Mouse (Mus musculus): ENCODE results near the gene Wars2.

The Wars2 gene

DNA sequence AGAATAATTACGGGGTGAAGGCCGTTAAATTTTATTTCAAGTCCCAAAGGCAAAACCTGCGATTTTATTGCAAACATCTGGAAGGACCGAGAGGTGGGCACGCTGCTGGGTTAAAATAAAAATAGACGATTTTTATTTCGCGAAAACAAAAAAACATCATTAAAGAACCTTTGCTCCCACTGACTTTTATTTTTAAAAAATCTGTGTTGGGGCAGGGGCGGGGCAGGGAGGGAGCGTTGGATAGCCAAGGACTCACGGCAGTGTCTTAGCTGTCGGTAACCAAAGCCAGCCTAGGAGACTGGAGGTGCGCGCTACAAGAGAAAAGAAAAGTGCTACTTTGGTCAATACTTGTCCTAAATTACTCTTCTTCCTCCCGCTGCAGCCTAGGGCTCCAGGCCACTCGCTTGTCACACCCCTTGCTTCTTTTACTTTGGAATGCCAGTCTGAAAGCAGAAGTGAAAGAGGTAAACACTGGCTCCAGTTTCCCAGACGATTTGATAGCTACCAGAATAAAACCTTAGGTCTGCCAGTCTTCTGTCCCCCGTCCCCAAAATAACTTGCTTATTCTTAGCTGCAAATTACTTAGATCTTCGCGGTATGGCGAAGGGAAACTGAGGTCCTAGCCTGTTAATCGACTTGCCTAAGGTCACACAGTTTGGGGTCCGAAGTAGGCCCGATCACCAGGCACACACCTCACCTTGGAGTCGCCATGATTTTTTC is 108.1 kb downstream of the Wars2 start:
- DNase-seq, result no peak

DNA sequence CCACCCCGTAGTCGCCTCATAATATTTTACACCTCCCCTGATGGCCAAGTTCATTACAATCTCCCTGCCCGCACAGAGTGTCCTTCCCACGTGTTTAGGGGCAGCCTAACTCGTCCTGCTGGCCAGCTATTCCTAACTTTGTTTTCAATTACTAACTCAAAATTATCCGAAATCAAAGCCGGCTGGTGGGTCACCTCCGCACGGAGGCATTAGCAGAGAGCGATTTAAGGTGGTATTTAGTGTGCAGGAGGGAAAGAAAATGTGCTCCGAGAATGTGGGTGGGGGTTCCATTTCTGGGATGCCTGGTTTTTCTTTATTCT is 108.6 kb downstream of the Wars2 start:
- no peak for DNase-seq

DNA sequence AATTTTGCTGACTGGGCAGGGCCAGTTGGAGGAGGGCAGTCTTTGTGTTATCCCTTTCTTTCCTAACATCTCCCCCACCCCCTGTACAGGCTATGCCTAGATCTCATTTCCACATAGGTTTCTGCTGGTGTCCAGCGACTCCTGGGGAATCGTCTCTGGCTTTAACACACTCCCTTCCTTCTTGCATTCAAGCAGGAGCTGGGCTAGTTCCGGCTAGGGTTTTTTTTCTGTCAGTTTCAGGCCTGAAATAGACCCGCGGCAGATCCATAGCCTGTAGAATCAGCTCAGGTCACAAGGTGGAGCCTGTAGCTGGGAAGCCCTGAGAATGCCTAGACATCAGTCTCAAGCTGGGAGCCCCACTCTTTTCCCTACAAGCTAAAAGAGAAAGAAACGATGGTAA is 109.0 kb downstream of the Wars2 start:
- no peak for DNase-seq

DNA sequence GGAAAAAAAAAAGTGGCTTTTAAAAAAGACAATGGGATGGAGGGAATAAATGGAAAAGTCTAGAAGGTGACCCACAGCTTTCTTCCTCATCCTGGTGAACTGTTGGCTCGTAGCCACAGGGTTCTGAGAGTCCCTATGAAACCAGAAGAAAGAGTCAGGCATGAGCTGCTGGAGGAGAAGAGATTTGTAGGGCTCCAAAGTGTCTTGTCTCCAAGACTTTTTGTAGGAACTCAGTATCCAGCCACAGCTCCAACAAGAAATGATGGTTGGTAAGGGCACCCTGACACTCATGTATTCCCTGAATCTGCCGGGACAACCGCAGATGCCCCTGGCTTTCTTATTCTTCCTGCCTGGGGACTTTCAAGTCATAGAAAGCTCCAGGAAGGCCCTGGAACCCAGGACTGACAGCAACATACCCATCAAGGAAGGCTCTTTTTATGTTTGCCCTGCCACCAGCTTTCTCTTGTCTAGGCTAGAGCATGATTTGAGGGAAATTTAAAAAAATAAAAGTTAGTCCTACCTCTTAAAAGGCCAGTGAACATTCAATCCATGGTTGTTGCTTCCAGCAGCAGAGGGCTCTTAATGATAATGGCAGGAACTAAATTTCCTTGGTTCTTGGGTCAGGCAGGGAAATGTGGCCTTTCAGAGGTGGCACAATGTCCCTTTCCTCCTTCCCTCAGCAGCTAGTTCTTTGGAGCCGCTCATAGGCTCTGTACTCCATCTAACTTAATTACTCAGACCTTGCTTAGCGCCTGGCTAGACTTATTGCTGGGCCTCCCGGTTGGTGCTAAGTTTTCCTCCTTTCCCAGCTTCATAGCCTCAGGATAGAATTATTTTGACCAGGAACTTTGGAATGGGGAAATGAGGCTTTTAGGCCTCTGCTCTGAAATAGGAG is 110.7 kb downstream of the Wars2 start:
- DNase-seq, result no peak

DNA sequence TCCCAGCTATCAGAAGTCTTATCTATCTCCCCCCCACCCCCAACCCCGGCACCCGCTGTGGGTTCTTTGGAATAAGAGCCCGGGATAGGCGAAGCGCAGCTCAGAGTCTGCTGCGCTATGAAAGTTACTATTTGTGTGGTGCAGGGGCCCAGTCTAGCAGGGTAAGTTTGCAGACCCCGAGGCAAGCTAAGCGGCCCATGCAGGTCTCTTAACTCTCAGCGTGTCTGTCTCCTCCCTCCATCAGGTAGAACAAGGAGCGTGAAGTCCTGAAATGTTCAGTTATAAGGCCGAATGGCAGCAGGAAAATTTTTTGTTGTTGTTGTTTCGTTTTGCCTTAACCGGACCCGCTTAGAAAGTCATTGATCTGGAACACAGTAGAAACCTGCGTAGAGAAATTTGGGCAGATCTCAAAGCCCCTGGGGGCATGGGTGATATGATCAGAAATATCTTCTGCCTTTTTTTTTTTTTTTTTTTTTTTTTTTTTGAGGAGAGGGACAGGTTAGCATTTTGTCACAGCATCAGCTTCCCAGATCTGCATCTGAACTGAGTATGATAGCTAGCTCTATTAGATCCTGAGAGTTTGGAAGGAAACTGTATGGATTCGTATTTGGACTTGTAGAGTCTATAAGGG is 111.7 kb downstream of the Wars2 start:
- DNase-seq, result no peak

DNA sequence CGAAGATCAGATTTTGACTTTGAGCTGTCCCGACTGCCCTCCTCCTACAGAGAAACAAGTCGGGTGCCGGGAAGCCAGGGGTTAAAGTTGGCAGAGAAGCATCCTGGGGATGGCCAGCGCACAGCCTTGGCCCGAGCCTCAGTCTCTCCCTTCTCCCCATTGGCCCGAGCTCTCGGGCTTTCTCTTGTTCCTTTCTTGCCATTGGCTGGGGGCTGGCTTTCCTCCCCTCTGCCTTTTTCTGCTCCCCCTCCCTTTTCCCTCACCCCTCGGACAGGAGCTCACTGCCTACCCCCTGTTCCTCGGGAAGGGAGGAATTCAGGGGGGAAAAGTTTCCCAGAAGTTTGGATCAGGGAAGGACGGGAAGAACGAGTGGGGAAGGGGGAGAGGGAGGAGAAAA is 112.2 kb downstream of the Wars2 start:
- no peak for DNase-seq

DNA sequence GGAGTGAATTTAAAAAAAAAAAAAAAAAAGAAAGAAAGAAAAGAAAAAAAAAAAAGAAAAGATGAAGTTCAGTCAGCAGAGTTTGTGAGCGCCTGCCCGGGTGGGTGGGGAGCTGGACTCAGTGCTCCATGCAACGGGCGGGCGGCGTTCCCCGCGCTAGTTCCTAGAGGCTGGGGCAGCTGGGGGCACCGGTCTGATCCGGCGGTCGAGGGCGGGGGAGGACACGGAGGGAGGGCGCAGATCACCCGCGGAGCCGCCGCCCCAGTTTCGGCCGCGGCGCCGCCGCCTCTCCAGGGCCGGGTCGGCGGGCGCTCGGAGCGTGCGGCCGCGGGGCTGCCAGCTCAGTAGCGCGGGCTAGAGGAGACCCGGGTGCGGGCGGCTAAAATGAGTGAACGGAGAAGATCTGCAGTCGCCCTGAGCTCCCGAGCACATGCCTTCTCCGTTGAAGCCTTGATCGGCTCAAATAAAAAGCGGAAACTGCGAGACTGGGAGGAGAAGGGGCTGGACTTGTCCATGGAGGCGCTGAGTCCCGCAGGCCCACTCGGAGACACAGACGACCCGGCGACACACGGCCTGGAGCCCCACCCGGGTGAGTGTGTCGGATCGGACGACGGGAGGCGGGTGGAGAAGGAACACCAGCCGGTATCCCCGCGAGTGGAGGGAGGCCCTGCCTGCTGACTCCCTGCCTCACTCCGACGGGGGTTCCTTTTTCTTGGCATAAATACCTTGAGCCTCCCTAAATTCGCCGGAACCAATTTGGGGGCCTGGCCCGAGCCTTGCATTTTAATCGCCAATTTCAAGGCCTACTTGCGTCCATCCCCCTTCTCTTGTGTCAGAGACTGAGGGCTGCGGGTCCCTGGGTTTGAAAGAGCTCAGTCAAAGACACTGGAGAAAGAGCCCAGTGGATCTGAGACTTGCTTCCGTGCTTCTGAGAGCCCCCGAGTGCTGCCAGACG is 112.9 kb downstream of the Wars2 start:
- DNase-seq, result no peak

DNA sequence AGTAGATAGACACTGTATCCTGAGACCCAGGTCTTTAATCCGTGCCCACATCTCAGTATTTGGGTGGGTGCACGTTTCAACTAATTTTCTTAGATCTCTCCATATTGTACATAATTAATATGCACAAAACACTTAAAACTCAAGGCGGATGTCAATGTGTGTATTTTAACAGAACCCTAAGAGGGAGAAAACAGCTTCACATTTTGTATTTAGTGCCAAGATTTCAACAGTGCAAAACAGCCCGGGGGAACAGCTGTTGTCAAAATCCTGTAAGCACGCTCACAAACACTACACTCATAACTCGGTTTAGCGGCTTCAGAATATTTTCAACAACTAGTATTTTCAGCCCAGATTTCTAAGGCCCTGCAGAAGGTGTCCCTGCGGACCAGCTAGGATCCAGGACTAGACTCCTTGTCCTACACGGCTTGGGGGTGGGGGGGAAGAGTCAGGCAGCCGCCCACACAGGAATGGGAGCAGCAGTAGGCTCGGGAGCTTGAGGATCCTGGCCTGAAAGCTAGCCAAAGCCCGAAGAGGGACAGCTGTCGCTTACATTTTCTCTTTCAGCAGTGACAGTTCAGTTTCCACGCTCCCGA is 113.8 kb downstream of the Wars2 start:
- no peak for DNase-seq

DNA sequence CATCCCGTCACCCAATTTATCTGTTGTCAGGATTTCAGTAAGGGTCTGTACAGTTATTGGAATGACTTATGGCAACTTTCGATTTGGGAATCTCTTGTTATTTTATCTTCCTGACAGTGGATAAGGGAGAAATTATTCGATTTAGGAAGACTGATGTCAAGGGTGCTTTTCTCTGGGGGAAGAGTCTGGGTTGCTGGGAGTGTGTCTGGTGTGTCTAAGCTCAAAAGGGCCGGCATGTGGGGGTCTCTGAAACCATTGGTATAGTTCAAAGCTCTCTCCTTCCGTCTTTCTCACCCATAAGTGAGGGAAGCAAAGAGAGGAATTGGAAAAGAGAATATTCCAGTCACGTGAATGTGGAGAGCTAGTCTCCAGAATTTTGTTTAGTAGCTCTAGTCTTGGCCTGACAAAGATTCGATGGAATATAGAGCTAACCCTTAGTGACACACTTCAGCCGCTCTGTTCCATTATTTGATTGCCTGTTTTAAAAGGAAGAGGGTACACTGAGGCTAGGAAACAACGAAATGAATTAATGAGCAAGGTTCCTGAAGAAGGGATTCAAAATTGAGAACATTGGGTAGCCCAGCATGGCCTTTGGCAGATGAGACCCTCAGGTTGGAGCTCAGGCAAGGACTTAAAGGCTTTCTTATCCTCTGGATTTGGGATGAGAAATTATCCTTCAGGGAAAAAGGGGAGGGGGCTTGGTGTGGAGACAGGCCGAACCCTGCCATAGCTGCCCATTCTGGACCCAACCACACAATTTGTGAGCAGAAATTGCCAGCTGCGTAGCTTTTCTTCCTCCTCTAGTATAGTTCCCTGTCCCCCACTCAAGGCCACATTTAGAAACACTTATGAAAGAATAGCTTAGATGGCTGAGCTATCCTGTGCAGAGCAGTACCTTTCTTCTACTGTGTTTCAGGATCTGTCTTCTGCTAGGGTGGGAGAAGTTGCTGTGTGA is 114.8 kb downstream of the Wars2 start:
- no peak for DNase-seq

DNA sequence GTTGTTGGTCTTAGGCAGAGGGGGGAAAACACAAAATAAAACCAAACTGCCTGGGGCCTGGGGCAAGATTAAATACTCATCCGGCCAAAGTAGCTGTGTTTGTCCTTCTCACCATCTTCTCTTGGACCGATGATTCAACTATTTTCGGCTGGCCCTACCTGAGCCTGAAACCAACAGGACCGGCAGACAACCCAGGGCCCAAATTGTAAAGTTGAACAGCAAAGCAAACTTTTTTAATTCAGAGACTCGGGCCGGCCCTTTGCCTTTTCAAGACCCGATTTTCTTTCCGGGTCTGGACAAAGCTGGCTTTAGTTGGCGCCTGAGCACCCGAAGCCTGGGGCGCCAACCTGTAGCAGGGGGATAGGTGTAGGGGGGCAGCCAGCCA is 115.5 kb downstream of the Wars2 start:
- no peak for DNase-seq

DNA sequence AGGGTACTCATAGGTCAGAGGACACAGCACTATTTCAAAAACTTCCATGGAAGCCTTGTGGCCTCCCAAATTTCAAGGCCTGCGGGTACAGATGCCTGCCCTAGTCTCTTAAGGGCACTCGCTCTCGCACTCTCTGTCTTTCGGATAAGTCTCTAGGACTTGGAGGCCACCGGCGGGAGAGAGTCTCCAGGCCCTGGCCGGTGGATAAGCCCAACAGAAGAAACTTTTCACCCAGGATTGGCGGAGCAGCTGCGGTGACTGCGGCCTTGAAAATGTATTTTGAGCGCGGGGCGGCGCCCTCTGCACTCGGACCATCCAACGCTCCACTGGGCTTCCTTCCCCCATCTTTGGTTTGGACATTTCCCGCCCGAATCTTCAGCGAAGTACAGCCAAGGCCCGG is 115.9 kb downstream of the Wars2 start:
- DNase-seq, result no peak

DNA sequence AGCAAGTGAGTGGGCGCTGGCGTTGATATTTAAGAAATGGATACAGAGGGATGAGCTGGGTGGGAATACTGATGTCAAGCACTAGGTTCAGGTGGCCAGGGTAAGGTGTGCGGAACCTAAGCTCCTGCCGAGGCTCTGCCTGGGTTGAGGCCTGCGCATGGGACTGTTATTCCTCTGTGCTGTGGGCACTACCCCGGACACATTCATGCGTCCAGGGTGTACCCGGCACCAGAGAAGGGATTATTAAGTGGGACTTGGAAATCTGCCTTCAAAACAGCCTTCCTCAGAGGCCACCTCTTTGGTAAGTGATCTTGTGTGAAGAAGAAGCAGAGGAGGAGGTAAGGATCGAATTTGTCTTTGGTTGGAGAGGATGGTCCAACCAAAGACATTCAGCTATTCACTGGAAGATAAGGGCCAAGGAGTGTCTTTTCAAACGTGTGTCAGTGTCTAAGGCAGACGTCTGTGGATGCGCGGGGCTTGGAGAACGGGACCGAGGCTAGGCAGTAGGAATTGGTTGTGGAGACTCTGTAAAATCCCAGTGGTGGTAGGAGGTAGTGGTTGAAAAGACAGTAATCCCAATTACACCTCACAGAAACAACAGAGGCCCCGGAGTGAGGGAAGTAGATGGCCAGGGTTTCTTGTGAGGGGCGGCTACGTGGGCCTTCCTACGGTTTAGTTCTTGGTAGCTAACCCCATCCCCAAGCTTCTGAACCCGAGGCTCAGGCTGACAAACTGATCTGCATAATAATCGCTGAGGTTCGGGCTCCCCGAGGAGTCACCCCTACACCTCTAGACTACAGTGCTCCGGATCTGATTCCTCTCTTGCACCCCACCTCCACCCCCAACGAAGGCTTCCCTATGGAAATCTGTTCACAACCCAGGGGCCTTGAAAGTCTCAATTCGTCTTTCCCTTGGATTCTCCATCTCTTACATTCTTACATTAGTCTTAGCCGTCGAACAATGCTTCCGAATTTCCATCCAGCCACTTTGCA is 117.0 kb downstream of the Wars2 start:
- DNase-seq, result no peak

DNA sequence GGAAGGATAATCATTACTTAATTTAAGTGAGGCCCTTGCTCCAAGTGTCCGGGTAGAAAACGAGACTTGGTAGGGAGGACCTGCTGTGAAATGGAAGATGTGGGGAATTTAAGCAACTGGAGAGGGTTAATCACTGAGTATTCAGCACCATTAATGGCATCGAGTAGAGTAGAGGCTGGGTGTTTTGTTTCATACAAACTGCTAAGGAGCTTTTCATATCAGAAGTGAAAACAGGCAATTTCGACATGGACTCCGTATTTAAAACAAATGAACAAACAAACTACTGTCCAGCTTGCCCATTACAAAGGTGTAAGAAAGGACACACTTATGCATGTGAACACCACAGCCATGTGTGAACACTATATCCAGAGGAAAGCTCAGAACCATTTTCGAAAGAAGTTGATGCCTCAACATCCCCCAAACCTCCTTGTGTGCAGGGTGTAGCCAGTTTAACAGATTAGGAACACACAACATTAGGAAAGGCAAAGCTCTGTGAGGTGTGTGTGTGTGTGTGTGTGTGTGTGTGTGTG is 118.9 kb downstream of the Wars2 start:
- DNase-seq, result no peak

DNA sequence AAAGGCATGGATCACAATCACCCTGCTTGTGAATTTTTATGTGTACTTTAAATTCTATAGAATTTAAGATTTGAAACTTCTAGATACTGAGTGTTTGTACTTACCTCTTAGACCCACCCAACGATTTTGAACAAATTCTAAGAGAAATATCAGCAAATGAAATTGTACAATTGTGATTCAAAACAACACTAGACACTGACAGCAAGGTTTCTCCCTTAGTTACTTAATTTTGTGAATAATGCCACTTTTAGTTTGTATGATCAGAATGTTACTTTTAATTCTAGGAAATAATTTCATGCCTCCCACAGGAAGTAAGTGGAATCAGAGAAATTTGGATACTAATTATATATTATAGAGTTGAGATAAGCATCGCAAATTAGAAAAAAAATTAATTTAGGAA is 119.5 kb downstream of the Wars2 start:
- no peak for DNase-seq

DNA sequence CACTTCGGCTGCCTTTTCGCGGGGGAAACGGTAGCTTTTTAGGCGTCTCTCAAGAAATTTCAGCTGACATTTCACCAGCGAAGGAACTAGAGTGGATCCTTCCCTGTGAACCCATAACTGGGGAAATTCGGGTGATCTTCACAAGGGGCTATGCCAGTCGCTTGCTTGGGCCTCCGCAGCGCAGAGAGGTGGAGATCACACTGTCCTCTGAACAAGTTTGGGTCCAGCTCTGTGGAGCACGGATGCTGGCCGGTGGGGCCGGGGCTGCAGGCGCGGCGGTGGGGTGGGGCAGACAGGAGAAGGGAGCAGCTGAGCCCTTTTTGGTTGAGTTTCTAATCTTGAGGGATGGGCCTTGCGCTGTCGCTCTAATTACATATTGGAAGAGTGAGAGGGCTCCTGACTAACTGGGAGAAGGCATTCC is 120.5 kb downstream of the Wars2 start:
- no peak for DNase-seq

DNA sequence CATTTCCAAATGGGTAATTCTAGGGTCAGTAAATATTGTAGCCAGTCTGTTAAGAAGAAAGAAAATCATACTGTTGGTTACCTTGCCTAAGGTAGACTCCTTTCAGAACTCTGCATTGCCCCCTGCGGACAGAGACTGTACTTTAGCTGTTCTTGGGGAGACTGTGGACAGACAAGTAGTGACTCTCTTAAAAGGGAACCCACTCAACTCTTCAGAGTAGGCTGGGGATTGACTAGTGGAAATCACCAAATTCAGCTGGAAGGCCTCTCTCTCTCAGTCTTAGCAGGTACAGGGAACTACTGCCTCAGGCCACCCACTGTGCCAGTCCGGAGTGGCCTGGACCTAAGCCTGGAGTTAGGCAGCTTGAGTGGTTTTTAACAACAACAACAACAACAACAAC is 121.1 kb downstream of the Wars2 start:
- no peak for DNase-seq

DNA sequence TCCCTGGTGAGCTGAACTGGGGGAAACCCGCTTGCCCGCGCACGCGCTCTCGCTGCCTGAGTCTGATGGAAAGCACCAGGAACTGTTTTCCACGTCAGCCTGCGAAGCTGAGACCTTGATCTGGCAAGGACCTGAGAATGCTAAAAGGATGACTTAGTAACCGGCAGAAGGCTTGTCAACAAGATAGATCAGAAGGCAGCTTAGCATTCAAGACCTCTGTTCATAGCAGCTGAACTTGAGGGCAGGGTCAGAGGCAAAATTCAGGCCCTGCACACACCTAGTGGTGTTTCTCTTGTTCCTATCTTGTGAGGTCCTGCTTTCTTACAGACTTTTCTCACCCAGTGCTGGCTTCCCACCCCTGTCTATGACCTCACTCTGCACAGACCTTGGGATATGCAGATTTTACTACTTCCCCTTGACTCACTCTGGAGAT is 122.6 kb downstream of the Wars2 start:
- DNase-seq, result no peak

DNA sequence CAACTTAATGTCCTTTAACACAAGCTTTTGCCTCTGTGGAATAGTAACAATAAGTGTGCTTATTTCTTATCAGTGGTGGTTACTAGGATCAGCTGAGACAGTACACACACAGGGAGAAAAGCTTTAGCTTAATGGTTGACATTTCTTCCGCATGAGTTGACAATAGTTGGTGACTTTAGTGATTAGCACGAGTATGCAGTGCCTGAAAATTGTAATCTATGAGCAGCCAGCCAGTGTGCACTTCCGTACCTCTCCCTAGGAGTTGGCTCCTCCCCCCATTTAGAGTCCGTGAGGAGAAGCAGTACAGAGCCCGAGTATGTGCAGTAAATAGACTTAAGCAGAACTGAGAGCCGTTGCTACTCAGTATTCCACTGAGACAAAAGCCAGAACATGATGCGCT is 123.8 kb downstream of the Wars2 start:
- no peak for DNase-seq

DNA sequence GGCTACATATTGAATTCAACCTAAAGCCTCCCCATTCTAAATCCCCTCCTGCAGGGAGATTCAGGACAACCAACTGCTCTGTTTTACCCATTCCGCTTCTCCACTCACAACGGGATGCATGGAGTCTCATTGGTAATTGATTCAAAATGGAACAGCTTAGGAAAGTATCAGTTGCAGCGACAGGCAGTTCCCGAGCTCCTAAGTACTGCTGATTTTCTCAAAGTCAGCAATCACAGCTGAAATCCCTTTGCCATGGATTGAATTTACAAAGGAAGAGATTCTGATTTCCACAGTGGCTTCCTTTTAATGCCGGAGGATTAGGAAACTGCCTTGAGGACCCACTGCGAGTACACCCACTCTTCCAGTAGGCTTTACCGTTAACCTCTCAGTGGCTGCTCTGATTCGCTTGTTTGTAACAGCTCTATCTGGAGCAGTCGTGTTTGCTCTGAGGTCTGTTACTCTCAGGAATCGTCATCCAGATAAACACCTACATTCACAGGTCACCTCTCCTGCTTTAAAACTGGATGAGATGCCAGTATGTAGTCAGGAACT is 126.0 kb downstream of the Wars2 start:
- no peak for DNase-seq

Measured in kidney, adult 8-10 months (tissue).